Mouse (Mus musculus) forebrain, embryonic 11.5 days (tissue): ENCODE data around the gene Ppp1r12a. TPM values are rescaled to one million over a fixed set of nuclear protein-coding genes. Genes with fewer than 3 reads are reported as not detected.

ENCODE experiments used
- ATAC-seq: fragments of 200-750 bp; cut with Nextera tagmentation; replicated peaks from 2 replicates; pipeline ENCODE4 v1.8.0; 2017; ENCODE audit warnings: moderate TSS enrichment; ENCODE audit not compliant: low FRiP score
- DNase-seq: peaks from one replicate; pipeline ENCODE4 v3.0.0-alpha.2; 2017; ENCODE audit warnings: low spot score
- H3K27ac ChIP-seq: fragments of 300-500 bp; sonication (generic); 2 replicates; pipeline ENCODE4 v1.5.1; 2014; ENCODE audit warnings: low read depth, low read length
- H3K27me3 ChIP-seq: fragments of 300-500 bp; sonication (generic); 2 replicates; pipeline ENCODE4 v1.6.1; 2014; ENCODE audit warnings: mild to moderate bottlenecking, low read length, mixed read lengths; ENCODE audit not compliant: control insufficient read depth, insufficient read depth
- H3K36me3 ChIP-seq: fragments of 300-500 bp; sonication (generic); 2 replicates; pipeline ENCODE4 v1.6.1; 2014; ENCODE audit warnings: mild to moderate bottlenecking, low read length, moderate library complexity, mixed read lengths; ENCODE audit not compliant: control insufficient read depth, insufficient read depth
- H3K4me1 ChIP-seq: fragments of 300-500 bp; sonication (generic); replicated peaks from 2 replicates; pipeline ENCODE4 v1.6.1; 2014; ENCODE audit warnings: low read length, mixed read lengths; ENCODE audit not compliant: control insufficient read depth, insufficient read depth
- H3K4me2 ChIP-seq: fragments of 300-500 bp; sonication (generic); 2 replicates; pipeline ENCODE4 v1.6.1; 2014; ENCODE audit warnings: low read depth, mild to moderate bottlenecking, low read length, moderate library complexity, mixed read lengths; ENCODE audit not compliant: severe bottlenecking
- H3K4me3 ChIP-seq: fragments of 300-500 bp; sonication (generic); 2 replicates; pipeline ENCODE4 v1.5.1; 2014; ENCODE audit warnings: low read depth, low read length
- H3K9ac ChIP-seq: fragments of 300-500 bp; sonication (generic); 2 replicates; pipeline ENCODE4 v1.6.1; 2014; ENCODE audit warnings: low read length
- H3K9me3 ChIP-seq: fragments of 300-500 bp; sonication (generic); 2 replicates; pipeline ENCODE4 v1.6.1; 2016; ENCODE audit warnings: low read length, mixed read lengths; ENCODE audit not compliant: control insufficient read depth
- WGBS: fragments of 180-500 bp; shearing (Covaris S2); extraction: QIAGEN DNeasy Blood & Tissue Kit; methylation state at CpG from one replicate; pipeline ENCODE4 v1.1.7; 2014; 5-methylcytosine and 5-hydroxymethylcytosine counted together
- polyA plus RNA-seq: library from polyadenylated mRNA; unstranded; fragments of >200 nt; fragmentation: Nextera tagmentation; extraction: Ambion mirVana; gene quantifications from 2 replicates; pipeline ENCODE4 v1.2.1, GENCODE M21; 2014

The Ppp1r12a gene
- polyA plus RNA-seq, 1 experiment from 2014 or later: 80.7 TPM

DNA sequence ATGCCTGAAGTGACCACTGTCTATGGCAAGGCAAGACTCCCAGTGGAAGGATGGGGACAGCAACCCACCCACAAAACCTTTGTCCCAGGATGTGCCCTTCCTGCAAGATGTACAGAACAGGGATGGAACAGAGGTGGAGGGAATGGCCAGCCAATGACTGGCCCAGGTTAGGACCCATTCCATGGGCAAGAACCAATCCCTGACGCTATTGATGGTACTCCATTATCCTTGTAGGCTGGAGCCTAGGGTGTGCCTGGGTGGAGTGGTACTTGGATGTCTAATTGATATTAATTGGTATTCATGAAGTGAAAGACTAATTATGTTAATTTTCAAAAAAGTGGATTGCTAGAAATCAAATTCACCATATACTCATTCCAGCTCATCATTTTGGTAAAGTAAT, 35.5 kb downstream of the Ppp1r12a start:
- Histone ChIP-seq H3K9ac (no peak overlapping the region), H3K9me3 (no peaks in the 10 kb centered on the region), H3K4me2 (no peak overlapping the region), H3K27ac (no peak overlapping the region), H3K36me3 (no peaks in the 10 kb centered on the region; the same call in 1 of the 2 replicates), H3K27me3 (no peaks in the 10 kb centered on the region), H3K4me3 (no peak overlapping the region), H3K4me1 (no peaks in the 10 kb centered on the region)
- DNase-seq: no peak
- 100% methylated on average over 1 of the region's 1 CpGs for WGBS
- peak; percentile 49; the same call in 1 of the 2 replicates for ATAC-seq

DNA sequence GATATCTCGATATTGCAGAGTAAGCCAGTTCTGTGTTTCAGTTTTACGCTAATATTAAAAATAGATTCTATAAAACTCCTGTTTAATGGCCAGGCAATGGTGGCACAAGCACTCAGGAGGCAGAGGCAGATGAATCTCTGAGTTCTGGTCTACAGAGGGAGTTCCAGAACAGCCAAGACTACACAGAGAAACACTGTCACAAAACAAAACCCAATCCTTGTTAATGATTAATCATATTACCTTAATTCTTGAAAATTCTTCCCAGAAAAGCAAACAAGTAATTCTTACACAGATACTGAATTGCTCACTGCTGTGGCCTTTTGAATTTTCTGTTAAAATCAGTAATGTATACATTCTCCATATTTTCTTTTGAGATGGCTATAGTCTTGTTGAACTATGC, 37.0 kb downstream of the Ppp1r12a start:
- no peaks in the 10 kb centered on the region for H3K4me1 ChIP-seq
- no peak overlapping the region for H3K9ac ChIP-seq
- H3K9me3 ChIP-seq: no peaks in the 10 kb centered on the region
- no peaks in the 10 kb centered on the region; the same call in 1 of the 2 replicates for H3K36me3 ChIP-seq
- no peak overlapping the region for H3K4me2 ChIP-seq
- ATAC-seq: no peak
- no peak for DNase-seq
- no peak overlapping the region for H3K27ac ChIP-seq
- WGBS: 92% methylated on average over 2 of the region's 2 CpGs
- no peak overlapping the region for H3K4me3 ChIP-seq
- no peaks in the 10 kb centered on the region for H3K27me3 ChIP-seq

DNA sequence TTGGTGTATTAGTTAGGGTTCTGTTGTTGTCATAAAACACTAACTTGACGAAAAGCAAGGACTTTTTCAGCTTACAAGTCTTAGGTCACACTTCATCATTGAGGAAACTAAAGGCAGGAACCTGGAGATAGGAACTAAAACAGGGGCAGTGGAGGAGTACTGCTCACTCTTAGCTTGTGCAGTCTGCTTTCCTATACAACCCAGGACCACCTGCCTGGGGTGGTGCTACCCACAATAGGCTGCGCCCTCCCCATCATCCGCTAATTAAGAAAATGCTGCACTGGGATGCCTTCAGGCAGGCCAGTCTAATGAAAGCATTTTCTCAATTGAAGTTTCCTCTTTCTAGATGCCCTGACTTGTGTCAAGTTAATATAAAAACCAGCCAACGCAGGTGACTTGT, 40.1 kb downstream of the Ppp1r12a start:
- ATAC-seq (0 out of 2 replicates have a peak, but pooled peaks have one; percentile 51), DNase-seq (no peak)
- Histone ChIP-seq H3K4me3 (no peak overlapping the region), H3K4me1 (no peaks in the 10 kb centered on the region), H3K27me3 (no peaks in the 10 kb centered on the region), H3K27ac (no peak overlapping the region), H3K9ac (no peak overlapping the region), H3K36me3 (no peaks in the 10 kb centered on the region; the same call in 1 of the 2 replicates), H3K9me3 (no peaks in the 10 kb centered on the region), H3K4me2 (no peak overlapping the region)
- WGBS: 87% methylated on average over 4 of the region's 4 CpGs

DNA sequence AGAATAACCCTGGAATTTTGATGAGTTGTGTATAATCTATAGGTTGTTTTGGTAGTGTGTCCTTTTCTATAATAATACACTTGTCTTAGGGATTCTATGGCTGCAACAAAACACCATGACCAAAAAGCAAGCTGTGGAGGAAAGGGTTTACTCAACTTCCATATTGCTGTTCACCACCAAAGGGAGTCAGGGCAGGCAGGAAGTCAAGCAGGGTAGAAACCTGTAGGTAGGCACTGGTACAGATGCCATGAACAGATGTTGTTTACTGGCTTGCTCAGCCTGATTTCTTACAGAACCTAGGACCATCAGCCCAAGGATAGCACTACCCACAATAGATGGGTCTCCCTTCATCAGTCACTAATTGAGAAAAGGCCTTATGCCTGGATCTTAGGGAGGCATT, 41.4 kb downstream of the Ppp1r12a start:
- Histone ChIP-seq H3K9me3 (no peaks in the 10 kb centered on the region), H3K27me3 (no peaks in the 10 kb centered on the region), H3K36me3 (no peaks in the 10 kb centered on the region; the same call in 1 of the 2 replicates), H3K4me2 (no peak overlapping the region), H3K4me3 (no peak overlapping the region), H3K4me1 (no peaks in the 10 kb centered on the region), H3K9ac (no peak overlapping the region), H3K27ac (no peak overlapping the region)
- no peak for DNase-seq
- no peak for ATAC-seq

DNA sequence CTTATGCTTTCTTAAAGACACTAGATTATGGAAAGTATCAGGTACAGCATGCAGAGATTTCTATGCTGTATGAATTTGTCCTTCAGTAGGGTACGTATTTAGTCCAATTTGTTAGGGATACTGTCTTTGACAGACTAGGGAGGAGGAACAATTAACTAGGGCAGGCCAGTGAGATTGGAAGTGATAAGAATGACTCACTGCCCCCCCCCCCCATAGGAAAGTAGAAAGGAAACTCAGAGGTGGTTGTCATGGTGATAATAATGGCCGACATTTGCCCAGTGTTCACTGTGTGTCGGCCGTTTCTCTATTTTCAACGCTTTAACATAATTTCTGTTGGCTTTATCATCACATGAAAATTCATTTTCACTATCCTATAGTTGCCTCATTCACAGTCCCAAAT, 47.4 kb downstream of the Ppp1r12a start:
- no peaks in the 10 kb centered on the region for H3K4me1 ChIP-seq
- 90% methylated on average over 5 of the region's 5 CpGs for WGBS

DNA sequence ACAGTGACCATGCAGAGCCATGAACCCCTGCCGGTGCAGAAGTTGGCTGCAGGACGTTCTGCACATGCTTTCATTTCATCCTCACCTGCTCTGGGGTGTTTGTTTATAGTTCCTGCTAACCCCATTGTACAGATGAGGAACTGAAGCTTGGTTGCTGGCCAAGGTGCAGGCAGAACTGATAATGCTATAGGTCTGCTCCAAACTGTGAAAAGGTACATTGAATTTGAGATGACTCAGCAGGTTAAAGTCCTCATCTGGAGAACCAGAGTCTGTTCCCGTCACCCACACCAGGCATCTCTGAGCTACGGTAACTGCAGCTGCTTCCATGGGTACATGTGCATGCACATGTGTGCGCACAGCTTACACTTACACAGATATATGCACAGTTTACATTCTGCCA, 62.4 kb downstream of the Ppp1r12a start:
- Histone ChIP-seq H3K4me2 (no peak overlapping the region), H3K36me3 (no peaks in the 10 kb centered on the region), H3K27me3 (no peaks in the 10 kb centered on the region), H3K9ac (no peak overlapping the region), H3K27ac (no peak overlapping the region), H3K9me3 (no peaks in the 10 kb centered on the region), H3K4me3 (no peak overlapping the region), H3K4me1 (no peaks in the 10 kb centered on the region)
- DNase-seq (no peak), ATAC-seq (no peak)
- 92% methylated on average over 5 of the region's 5 CpGs for WGBS

More for the DNA sequence above, 47.4 kb downstream of the Ppp1r12a start:
- DNase-seq: no peak
- H3K4me3 ChIP-seq: no peak overlapping the region
- no peak overlapping the region for H3K27ac ChIP-seq
- H3K36me3 ChIP-seq: no peaks in the 10 kb centered on the region; the same call in 1 of the 2 replicates
- H3K4me2 ChIP-seq: no peak overlapping the region
- H3K27me3 ChIP-seq: no peaks in the 10 kb centered on the region
- no peak overlapping the region for H3K9ac ChIP-seq
- H3K9me3 ChIP-seq: no peaks in the 10 kb centered on the region
- ATAC-seq: no peak

DNA sequence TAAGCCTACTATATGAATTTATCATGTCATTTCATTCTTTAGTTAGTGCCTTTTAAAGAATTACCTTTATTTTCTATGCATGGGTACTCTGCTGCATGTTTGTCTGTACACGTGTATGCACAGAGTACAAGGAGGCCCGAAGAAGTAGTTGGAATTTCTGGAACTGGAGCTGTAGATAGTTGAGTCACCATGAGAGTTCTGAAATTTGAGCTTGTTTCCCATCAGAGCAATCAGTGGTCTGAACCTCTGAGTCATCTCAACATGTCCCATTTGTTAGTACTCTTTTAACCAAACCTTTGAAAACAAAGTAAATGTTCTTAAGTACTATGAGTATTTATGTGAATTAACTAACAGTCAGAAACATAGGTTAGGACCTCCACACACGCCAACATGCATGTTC, 75.1 kb downstream of the Ppp1r12a start:
- Histone ChIP-seq H3K27me3 (no peaks in the 10 kb centered on the region), H3K4me2 (no peak overlapping the region), H3K36me3 (no peaks in the 10 kb centered on the region), H3K4me3 (no peak overlapping the region), H3K9ac (no peak overlapping the region), H3K4me1 (no peaks in the 10 kb centered on the region), H3K27ac (no peak overlapping the region), H3K9me3 (no peaks in the 10 kb centered on the region)
- over 99% methylated on average over 3 of the region's 3 CpGs for WGBS
- DNase-seq (no peak), ATAC-seq (no peak)

DNA sequence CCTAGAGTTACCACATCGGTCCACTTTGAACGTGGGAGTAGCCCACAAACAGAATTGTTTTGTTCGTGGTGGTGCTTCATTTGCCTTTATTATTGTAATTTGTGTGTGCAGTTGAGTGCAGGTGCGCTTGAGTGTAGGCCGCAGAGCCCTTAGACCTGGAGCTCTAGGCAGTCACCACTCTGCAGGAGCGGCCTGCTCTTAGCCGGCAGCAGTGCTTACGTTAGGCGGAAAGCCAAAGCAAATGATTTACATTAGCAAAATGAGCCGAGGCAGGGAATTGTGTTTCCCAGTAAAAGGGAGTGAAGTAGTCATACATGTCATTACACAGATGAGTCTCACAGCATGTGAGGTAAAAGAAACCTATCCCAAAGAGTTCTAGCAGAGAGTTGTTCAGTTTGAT, 77.1 kb downstream of the Ppp1r12a start:
- Histone ChIP-seq H3K9ac (no peak overlapping the region), H3K9me3 (no peaks in the 10 kb centered on the region), H3K4me1 (no peaks in the 10 kb centered on the region), H3K4me2 (no peak overlapping the region), H3K36me3 (no peaks in the 10 kb centered on the region), H3K27me3 (no peaks in the 10 kb centered on the region), H3K4me3 (no peak overlapping the region), H3K27ac (no peak overlapping the region)
- ATAC-seq (no peak), DNase-seq (no peak)
- WGBS: 91% methylated on average over 10 of the region's 10 CpGs

DNA sequence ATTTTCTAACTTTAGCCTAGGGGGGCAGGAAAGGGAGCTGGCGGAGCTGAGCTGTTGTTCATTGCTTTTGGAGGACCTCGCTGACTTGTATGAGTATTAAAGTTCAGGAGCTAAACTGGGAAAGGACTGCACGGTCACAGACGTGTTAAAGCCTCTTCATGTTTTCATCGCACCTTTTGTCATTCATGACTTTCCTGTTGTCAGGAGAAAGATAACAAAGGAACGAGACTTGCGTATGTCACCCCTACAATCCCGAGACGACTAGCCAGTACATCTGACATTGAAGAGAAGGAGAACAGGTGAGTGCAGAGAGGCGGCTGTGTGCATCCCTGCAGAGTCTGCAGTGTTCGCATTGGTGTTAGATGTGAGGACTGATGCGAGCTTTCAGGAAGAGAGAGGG, 88.7 kb downstream of the Ppp1r12a start:
- H3K9ac ChIP-seq: no peak overlapping the region
- no peak overlapping the region for H3K4me3 ChIP-seq
- no peak overlapping the region for H3K4me2 ChIP-seq
- ATAC-seq (no peak), DNase-seq (no peak)
- no peaks in the 10 kb centered on the region; the same call in 1 of the 2 replicates for H3K36me3 ChIP-seq
- H3K27me3 ChIP-seq: no peaks in the 10 kb centered on the region
- no peaks in the 10 kb centered on the region for H3K4me1 ChIP-seq
- WGBS: 87% methylated on average over 12 of the region's 12 CpGs
- no peak overlapping the region for H3K27ac ChIP-seq
- H3K9me3 ChIP-seq: no peaks in the 10 kb centered on the region
